Mouse (Mus musculus) midbrain, postnatal 0 days (tissue): Measurements from ENCODE around the gene Nckap5. TPM values are rescaled to one million over a fixed set of nuclear protein-coding genes. Genes with fewer than 3 reads are reported as not detected.

Experiments
- ATAC-seq: fragments of 200-750 bp; cut with Nextera tagmentation; 2 replicates; pipeline ENCODE4 v1.8.0; 2017; ENCODE audit warnings: moderate number of reproducible peaks, mild to moderate bottlenecking, moderate TSS enrichment, moderate library complexity; ENCODE audit not compliant: low FRiP score
- DNase-seq: peaks from one replicate; pipeline ENCODE4 v3.0.0-alpha.2; 2015; ENCODE audit warnings: low spot score
- H3K27ac ChIP-seq: fragments of 300-500 bp; sonication (generic); 2 replicates; pipeline ENCODE4 v1.5.1; 2014; ENCODE audit warnings: low read depth, mild to moderate bottlenecking, low read length, mixed read lengths
- H3K27me3 ChIP-seq: fragments of 300-500 bp; sonication (generic); 2 replicates; pipeline ENCODE4 v1.6.1; 2014; ENCODE audit warnings: low read length, control low read depth, mixed read lengths; ENCODE audit not compliant: insufficient read depth
- H3K36me3 ChIP-seq: fragments of 300-500 bp; sonication (generic); 2 replicates; pipeline ENCODE4 v1.6.1; 2014; ENCODE audit warnings: low read length, control low read depth, mixed read lengths; ENCODE audit not compliant: insufficient read depth
- H3K4me1 ChIP-seq: fragments of 300-500 bp; sonication (generic); 2 replicates; pipeline ENCODE4 v1.6.1; 2014; ENCODE audit warnings: mild to moderate bottlenecking, control low read depth, antibody characterized with exemption, low read length, mixed read lengths; ENCODE audit not compliant: insufficient read depth
- H3K4me2 ChIP-seq: fragments of 300-500 bp; sonication (generic); 2 replicates; pipeline ENCODE4 v1.6.1; 2014; ENCODE audit warnings: low read depth, mild to moderate bottlenecking, low read length, mixed read lengths; ENCODE audit not compliant: poor library complexity, severe bottlenecking
- H3K4me3 ChIP-seq: fragments of 300-500 bp; sonication (generic); 2 replicates; pipeline ENCODE4 v1.5.1; 2014; ENCODE audit warnings: low read depth, mild to moderate bottlenecking, low read length, moderate library complexity
- H3K9ac ChIP-seq: fragments of 300-500 bp; sonication (generic); replicated peaks from 2 replicates; pipeline ENCODE4 v1.6.1; 2014; ENCODE audit warnings: mild to moderate bottlenecking, low read length, moderate library complexity, mixed read lengths; ENCODE audit not compliant: poor library complexity, severe bottlenecking
- H3K9me3 ChIP-seq: fragments of 300-500 bp; sonication (generic); 2 replicates; pipeline ENCODE4 v1.6.1; 2016; ENCODE audit warnings: low read length, control low read depth
- CTCF ChIP-seq: IDR thresholded peaks from 2 replicates; pipeline ENCODE4 v1.5.1; 2016; ENCODE audit warnings: antibody characterized with exemption, mild to moderate bottlenecking
- WGBS: fragments of 180-500 bp; shearing (Covaris S2); extraction: QIAGEN DNeasy Blood & Tissue Kit; methylation state at CpG from one replicate; pipeline ENCODE4 v1.1.7; 2014; 5-methylcytosine and 5-hydroxymethylcytosine counted together
- polyA plus RNA-seq: library from polyadenylated mRNA; unstranded; fragments of >200 nt; fragmentation: Nextera tagmentation; extraction: Ambion mirVana; gene quantifications from 2 replicates; pipeline ENCODE4 v1.2.1, GENCODE M21; 2015
- total RNA-seq: library from RNA; depleted of rRNA; stranded (reverse); fragments of >200 nt; gene quantifications from 2 replicates; pipeline ENCODE4 v1.2.3, GENCODE M21; 2014

Gene Nckap5
- total and polyA plus RNA-seq, 2 experiments from 2014 or later, result 6.3 to 8.7 TPM

DNA sequence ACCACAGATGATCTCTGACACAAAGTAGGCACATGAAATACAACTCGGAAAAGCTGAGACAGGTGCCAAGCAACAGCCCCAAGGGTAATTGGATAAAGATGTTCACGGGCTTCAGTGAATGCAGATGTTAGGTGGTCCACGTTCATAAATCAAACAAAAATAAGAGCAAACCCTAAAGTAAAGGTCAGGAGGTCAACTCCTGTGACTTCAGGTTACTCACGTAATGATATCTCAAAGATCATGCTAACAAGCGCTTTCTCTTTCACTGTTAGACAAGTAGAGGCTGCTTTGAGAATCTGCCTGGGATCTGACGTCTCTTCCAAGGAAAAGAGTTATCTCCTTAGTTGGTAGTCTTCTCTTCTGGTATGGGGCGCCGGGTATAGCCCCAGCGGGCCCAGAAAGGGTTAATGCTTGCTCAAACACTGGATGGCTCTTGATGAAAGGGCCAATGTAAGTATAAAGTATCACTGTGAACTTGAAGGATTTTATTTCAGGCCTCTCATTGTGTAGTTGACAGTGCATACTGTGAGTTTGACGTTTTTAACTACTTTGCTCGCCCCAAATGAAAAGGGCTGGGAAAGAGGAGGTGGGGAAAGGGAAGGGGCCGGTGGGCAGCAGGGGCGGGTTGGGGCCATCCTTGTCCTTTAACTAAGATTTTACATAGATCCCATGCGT lies 85.8 kb downstream of the Nckap5 start:
- TF ChIP-seq CTCF, result no peak
- H3K4me2 ChIP-seq, result no peak overlapping the region
- no peak overlapping the region for H3K4me3 ChIP-seq
- H3K27ac ChIP-seq, result no peak overlapping the region
- no peaks in the 10 kb centered on the region for H3K4me1 ChIP-seq
- 51% methylated on average over 14 of the region's 14 CpGs for WGBS
- H3K9ac ChIP-seq, result no peak overlapping the region
- no peaks in the 10 kb centered on the region for H3K27me3 ChIP-seq
- ATAC-seq (no peak), DNase-seq (no peak)
- H3K36me3 ChIP-seq, result no peaks in the 10 kb centered on the region
- no peaks in the 10 kb centered on the region for H3K9me3 ChIP-seq

GRCm38 (mm10) chr1:126738291-126738640 lies 92.3 kb downstream of the Nckap5 start:
- DNase-seq (no peak), ATAC-seq (no peak)
- no peaks in the 10 kb centered on the region for H3K36me3 ChIP-seq
- 2% methylated on average over 12 of the region's 12 CpGs for WGBS
- no peak overlapping the region; the same call in 1 of the 2 replicates for H3K9ac ChIP-seq
- peak overlapping the region; percentile 77 for H3K4me2 ChIP-seq
- H3K4me3 ChIP-seq, result peak overlapping the region; percentile 38
- H3K4me1 ChIP-seq, result no peaks in the 10 kb centered on the region; the same call in 1 of the 2 replicates
- H3K27me3 ChIP-seq, result no peaks in the 10 kb centered on the region; the same call in 1 of the 2 replicates
- H3K27ac ChIP-seq, result no peak overlapping the region
- TF ChIP-seq CTCF, result no peak
- no peaks in the 10 kb centered on the region for H3K9me3 ChIP-seq

- 0 out of 2 replicates have a peak overlapping the region, but pooled peaks have one; percentile 26 for H3K27ac ChIP-seq
- 5% methylated on average over 18 of the region's 18 CpGs for WGBS
- no peaks in the 10 kb centered on the region for H3K9me3 ChIP-seq
- H3K4me1 ChIP-seq, result no peaks in the 10 kb centered on the region; the same call in 1 of the 2 replicates
- peak; percentile 72 for ATAC-seq
- peak; percentile 70 for DNase-seq
- H3K27me3 ChIP-seq, result no peaks in the 10 kb centered on the region; the same call in 1 of the 2 replicates
- H3K9ac ChIP-seq, result peak overlapping the region; percentile 36; the same call in 1 of the 2 replicates
- no peaks in the 10 kb centered on the region for H3K36me3 ChIP-seq
- peak overlapping the region; percentile 38 for H3K4me3 ChIP-seq
- peak overlapping the region; percentile 77 for H3K4me2 ChIP-seq
- no peak for TF ChIP-seq CTCF
Observed at GRCm38 (mm10) chr1:126737554-126738290, 92.9 kb downstream of the Nckap5 start.

DNA sequence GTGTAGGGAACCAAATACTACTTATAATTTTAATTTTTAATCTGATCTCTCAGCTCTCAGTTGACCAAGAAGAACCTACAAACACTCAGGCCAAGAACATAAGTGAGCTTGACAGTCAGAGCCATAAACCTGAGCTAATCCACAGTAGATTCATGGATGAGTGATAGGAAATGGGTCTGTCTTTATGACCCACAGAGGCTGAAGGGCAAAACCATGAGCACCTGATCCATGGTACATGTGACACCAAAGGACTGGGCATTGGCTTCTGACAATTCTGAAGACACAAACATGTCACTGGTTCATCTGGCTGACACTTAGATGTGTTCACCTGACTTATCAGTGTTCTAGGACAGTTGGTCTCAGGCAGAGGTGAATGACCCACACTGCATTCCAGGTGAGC lies 98.9 kb downstream of the Nckap5 start:
- Histone ChIP-seq H3K27me3 (no peaks in the 10 kb centered on the region; the same call in 1 of the 2 replicates), H3K4me2 (no peak overlapping the region), H3K27ac (no peak overlapping the region), H3K4me1 (no peaks in the 10 kb centered on the region), H3K36me3 (no peaks in the 10 kb centered on the region), H3K4me3 (no peak overlapping the region), H3K9ac (no peak overlapping the region), H3K9me3 (no peaks in the 10 kb centered on the region)
- TF ChIP-seq CTCF, result no peak
- DNase-seq, result no peak
- no peak for ATAC-seq

DNA sequence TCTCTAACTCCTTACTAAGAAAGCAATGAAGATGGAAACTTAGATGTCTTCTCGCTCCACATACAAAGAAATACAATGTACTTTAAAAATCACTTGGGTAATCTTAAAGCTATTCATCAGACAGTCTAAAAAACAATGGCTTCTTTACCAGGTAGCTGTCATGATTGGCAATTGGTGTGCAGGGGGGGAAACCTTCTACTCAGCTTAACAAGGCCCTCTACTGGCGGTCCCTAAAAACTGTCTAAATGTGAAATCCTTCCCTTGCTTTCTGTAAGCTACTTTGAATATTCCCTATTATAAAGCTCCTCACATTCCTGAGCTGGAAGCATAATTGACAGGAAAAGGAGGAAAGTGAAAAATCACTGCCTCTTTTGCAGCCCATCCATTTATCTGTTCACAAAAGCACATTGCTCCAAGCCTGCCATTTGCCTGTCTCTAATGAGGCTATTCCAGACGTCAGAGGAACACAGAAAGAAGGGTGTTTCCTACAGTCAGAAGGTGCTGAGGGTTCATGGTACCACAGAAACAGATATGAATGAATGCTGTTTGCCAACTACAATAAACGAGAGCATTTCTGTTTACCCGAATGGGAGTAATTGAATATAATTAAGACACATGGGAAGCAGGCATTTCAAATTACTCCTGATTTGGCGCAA lies 104.1 kb downstream of the Nckap5 start:
- no peak overlapping the region for H3K4me2 ChIP-seq
- H3K36me3 ChIP-seq, result no peaks in the 10 kb centered on the region
- 46% methylated on average over 6 of the region's 6 CpGs for WGBS
- no peaks in the 10 kb centered on the region for H3K27me3 ChIP-seq
- DNase-seq, result peak; percentile 81
- H3K4me1 ChIP-seq, result no peaks in the 10 kb centered on the region
- H3K9ac ChIP-seq, result no peak overlapping the region
- no peak overlapping the region for H3K27ac ChIP-seq
- no peaks in the 10 kb centered on the region for H3K9me3 ChIP-seq
- H3K4me3 ChIP-seq, result no peak overlapping the region
- no peak for ATAC-seq
- peak; percentile 74 for TF ChIP-seq CTCF
